Mouse (Mus musculus) heart, adult 2 months (tissue): ENCODE measurements around the gene Nphs1.

ENCODE experiments used
- CTCF ChIP-seq: fragments of 200-600 bp; IDR thresholded peaks from 2 replicates; pipeline ENCODE4 v1.8.1; 2022; ENCODE audit warnings: antibody characterized with exemption, mild to moderate bottlenecking, moderate library complexity
- EP300 ChIP-seq: fragments of 200-500 bp; IDR thresholded peaks from 2 replicates; pipeline ENCODE4 v1.6.1; 2011; ENCODE audit warnings: low read depth, low read length, control low read depth; ENCODE audit not compliant: insufficient read depth
- POLR2A ChIP-seq: fragments of 200-500 bp; IDR thresholded peaks from 2 replicates; pipeline ENCODE4 v1.6.1; 2011; ENCODE audit warnings: mild to moderate bottlenecking, low read depth, low read length, control low read depth; ENCODE audit not compliant: insufficient read depth

- no peak for TF ChIP-seq CTCF
- no peak for TF ChIP-seq POLR2A
- no peak for TF ChIP-seq EP300
Measured at GRCm38 (mm10) chr7:30417856-30418255, 40.3 kb upstream of the Nphs1 start.
